Mouse (Mus musculus): ENCODE measurements around the gene Gimap5. TPM values are rescaled to one million over a fixed set of nuclear protein-coding genes. Genes with fewer than 3 reads are reported as not detected.

Gene Gimap5
- polyA plus RNA-seq, 1 experiment: not detected

DNA sequence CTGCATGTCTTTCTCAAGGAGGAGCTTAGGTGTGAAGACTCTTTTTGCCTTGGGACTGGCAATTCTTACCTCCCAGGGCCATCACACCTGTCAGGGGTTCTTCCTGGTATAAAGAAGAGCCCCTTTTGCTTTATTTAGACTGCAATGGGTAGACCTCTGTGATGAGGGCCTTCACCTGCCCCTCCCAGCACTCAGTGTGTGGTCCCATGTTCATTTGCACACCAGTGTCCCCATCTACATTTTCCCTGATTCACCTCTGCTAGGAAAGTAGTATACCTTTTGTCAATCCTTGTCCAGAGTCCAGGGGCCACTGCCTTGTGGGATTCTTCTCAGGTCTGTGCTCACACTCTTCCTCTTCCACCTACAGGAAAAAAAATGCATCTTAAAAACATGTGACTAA is 41.9 kb upstream of the Gimap5 start:
- TF ChIP-seq CTCF (IDR thresholded peaks at IDR 0.05; ENCODE audit: insufficient read depth, low read depth, low read length): no peak
- no peak for TF ChIP-seq POLR2A (IDR thresholded peaks at IDR 0.05; ENCODE audit: insufficient read depth, low read depth, low read length)
- H3K4me3 ChIP-seq (ENCODE audit: insufficient read depth, low read depth, low read length): no peak overlapping the region
- H3K27ac ChIP-seq (ENCODE audit: insufficient read depth, low read depth, low read length): no peak overlapping the region

DNA sequence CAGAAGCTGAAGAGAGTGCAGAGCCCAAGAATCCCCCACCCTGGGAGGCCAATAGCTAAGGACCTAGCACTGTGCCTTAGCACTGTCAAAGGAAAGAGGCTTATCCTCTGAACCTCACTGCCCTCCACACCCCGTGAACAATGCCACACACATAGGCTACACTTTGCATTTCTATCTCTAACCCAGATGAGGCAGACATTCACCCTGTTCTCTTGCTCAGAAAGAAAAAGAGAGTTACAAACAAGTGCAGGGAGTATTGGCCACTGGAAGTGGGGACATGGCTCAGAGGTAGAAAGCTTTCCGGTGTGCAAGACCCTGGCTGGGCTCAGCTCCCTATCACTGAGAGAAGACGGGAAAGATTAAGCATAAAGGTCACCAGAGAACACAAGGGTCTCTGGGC is 39.9 kb upstream of the Gimap5 start:
- WGBS: 68% methylated on average over 3 of the region's 3 CpGs
- H3K27ac ChIP-seq (ENCODE audit: insufficient read depth, low read depth, low read length): no peak overlapping the region
- H3K4me3 ChIP-seq (ENCODE audit: insufficient read depth, low read depth, low read length): no peak overlapping the region
- no peak for TF ChIP-seq POLR2A (IDR thresholded peaks at IDR 0.05; ENCODE audit: insufficient read depth, low read depth, low read length)
- no peak for TF ChIP-seq CTCF (IDR thresholded peaks at IDR 0.05; ENCODE audit: insufficient read depth, low read depth, low read length)
- H3K4me1 ChIP-seq (ENCODE audit: control insufficient read depth, insufficient read depth, low read length): no peaks in the 10 kb centered on the region

More for the DNA sequence above, 41.9 kb upstream of the Gimap5 start:
- H3K4me1 ChIP-seq (ENCODE audit: control insufficient read depth, insufficient read depth, low read length): no peaks in the 10 kb centered on the region

DNA sequence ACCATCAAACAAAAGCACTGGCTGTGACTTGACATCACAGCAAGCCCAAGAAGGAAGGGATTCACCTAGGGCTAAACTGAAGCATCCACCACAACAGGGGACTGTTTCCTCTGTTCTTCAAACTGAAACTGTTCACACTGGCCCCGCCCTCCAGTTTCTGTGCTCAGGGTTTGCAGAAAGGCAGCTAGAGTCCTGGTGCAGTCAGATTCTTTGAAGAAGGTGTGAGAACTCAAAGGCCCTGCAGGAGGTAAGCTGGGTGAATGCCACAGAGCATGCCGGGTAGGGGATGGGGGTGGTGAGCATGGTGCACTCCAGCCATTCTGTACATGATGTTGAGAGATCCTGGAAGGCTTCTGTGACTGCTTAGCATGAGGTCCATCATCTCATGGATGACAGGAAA is 27.5 kb upstream of the Gimap5 start, which contains the start of the genes Gm28053 and Gimap7:
TSS of gene Gm28053 (plus strand) at position 153 of the 400 bp plus-strand sequence.
TSS of gene Gimap7 (plus strand) at position 167 of the 400 bp plus-strand sequence.
- Histone ChIP-seq H3K4me3 (ENCODE audit: insufficient read depth, low read depth, low read length) (no peak within 1 kb of the TSS), H3K4me1 (ENCODE audit: control insufficient read depth, insufficient read depth, low read length) (no peaks in the 10 kb centered on the region), H3K27ac (ENCODE audit: insufficient read depth, low read depth, low read length) (no peak within 1 kb of the TSS)
- 55% methylated on average over 2 of the region's 2 CpGs for WGBS
- TF ChIP-seq POLR2A (IDR thresholded peaks at IDR 0.05; ENCODE audit: insufficient read depth, low read depth, low read length) (no peak), CTCF (IDR thresholded peaks at IDR 0.05; ENCODE audit: insufficient read depth, low read depth, low read length) (no peak)

DNA sequence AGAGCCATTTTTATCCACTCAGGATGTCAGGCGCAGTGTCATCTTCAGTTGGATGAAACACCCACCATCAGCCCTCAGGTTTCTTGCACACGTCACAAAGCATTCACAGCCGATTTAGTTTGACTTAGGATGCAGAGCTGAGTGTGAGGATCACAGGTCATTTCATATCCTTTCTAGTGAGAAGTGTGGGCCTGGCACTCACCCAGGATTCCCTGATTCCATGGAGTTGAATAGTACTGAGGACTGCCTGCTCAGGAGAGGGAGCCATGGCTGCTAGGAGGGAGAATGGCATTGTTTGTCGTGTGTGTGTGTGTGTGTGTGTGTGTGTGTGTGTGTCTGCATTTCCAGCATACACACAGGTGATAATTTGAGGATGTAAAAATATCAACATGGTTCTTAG is 25.7 kb upstream of the Gimap5 start:
- Histone ChIP-seq H3K4me1 (ENCODE audit: control insufficient read depth, insufficient read depth, low read length) (no peaks in the 10 kb centered on the region), H3K4me3 (ENCODE audit: insufficient read depth, low read depth, low read length) (no peak overlapping the region), H3K27ac (ENCODE audit: insufficient read depth, low read depth, low read length) (no peak overlapping the region)
- TF ChIP-seq POLR2A (IDR thresholded peaks at IDR 0.05; ENCODE audit: insufficient read depth, low read depth, low read length) (no peak), CTCF (IDR thresholded peaks at IDR 0.05; ENCODE audit: insufficient read depth, low read depth, low read length) (no peak)
- WGBS: 73% methylated on average over 4 of the region's 4 CpGs

DNA sequence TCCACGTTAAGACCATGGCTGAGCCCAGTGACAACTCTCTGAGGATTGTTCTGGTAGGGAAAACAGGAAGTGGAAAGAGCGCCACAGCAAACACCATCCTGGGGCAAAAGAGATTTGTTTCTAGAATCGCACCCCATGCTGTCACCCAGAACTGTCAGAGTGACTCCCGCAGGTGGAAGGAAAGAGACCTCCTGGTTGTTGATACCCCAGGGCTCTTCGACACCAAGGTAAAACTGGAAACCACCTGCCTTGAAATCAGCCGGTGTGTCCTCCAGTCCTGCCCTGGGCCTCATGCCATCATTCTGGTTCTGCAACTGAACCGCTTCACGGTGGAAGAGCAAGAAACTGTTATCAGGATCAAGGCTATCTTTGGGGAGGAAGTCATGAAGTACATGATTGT is 22.5 kb upstream of the Gimap5 start:
- TF ChIP-seq POLR2A (IDR thresholded peaks at IDR 0.05; ENCODE audit: insufficient read depth, low read depth, low read length) (no peak), CTCF (IDR thresholded peaks at IDR 0.05; ENCODE audit: insufficient read depth, low read depth, low read length) (no peak)
- 87% methylated on average over 8 of the region's 8 CpGs for WGBS
- no peaks in the 10 kb centered on the region for H3K4me1 ChIP-seq (ENCODE audit: control insufficient read depth, insufficient read depth, low read length)
- no peak overlapping the region for H3K27ac ChIP-seq (ENCODE audit: insufficient read depth, low read depth, low read length)
- H3K4me3 ChIP-seq (ENCODE audit: insufficient read depth, low read depth, low read length): no peak overlapping the region

DNA sequence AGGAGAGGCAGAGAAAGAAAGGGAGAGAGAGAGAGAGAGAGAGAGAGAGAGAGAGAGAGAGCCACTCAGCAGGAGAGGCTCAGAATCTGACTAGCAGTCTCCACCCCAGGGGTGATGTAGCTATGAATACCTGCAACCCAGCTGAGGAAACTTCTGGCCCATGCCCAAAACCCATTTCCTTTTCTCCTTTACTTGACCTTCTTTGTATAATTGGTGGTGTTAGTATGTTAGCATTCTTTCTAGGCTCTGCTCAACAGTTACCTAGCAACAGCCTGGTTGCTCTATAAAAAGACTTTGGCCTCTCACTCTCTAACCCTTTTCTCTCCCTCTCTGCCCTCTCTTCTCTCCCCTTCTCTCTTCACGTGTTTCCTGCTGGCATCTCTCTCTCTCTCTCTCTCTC is 20.5 kb upstream of the Gimap5 start:
- H3K4me3 ChIP-seq (ENCODE audit: insufficient read depth, low read depth, low read length): no peak overlapping the region
- H3K27ac ChIP-seq (ENCODE audit: insufficient read depth, low read depth, low read length): peak overlapping the region; percentile 51; the same call in 1 of the 2 replicates
- no peaks in the 10 kb centered on the region for H3K4me1 ChIP-seq (ENCODE audit: control insufficient read depth, insufficient read depth, low read length)
- TF ChIP-seq CTCF (IDR thresholded peaks at IDR 0.05; ENCODE audit: insufficient read depth, low read depth, low read length): no peak
- no peak for TF ChIP-seq POLR2A (IDR thresholded peaks at IDR 0.05; ENCODE audit: insufficient read depth, low read depth, low read length)
- WGBS: 0% methylated on average over 1 of the region's 1 CpGs

DNA sequence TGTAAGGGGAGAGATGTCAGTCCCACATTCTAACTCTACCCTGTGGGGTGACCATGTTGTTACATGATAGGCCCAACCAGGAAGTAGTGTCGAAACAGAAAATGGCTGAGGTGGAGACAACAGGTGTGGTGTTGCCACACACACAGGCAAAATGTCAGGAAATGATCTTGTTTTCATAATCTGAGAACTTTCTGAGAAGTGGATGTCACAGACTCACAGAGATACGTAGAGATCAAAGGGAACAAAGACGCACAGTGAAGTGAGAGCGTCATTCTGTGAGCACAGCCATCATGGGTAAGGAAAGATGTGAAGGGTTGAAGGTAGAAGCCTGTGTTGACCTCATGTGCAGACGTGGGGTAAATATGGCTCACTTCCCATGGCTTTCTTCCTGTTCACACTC is 18.2 kb upstream of the Gimap5 start:
- H3K27ac ChIP-seq (ENCODE audit: insufficient read depth, low read depth, low read length): no peak overlapping the region
- TF ChIP-seq CTCF (IDR thresholded peaks at IDR 0.05; ENCODE audit: insufficient read depth, low read depth, low read length) (no peak), POLR2A (IDR thresholded peaks at IDR 0.05; ENCODE audit: insufficient read depth, low read depth, low read length) (no peak)
- no peaks in the 10 kb centered on the region for H3K4me1 ChIP-seq (ENCODE audit: control insufficient read depth, insufficient read depth, low read length)
- H3K4me3 ChIP-seq (ENCODE audit: insufficient read depth, low read depth, low read length): no peak overlapping the region
- WGBS: 97% methylated on average over 5 of the region's 5 CpGs

DNA sequence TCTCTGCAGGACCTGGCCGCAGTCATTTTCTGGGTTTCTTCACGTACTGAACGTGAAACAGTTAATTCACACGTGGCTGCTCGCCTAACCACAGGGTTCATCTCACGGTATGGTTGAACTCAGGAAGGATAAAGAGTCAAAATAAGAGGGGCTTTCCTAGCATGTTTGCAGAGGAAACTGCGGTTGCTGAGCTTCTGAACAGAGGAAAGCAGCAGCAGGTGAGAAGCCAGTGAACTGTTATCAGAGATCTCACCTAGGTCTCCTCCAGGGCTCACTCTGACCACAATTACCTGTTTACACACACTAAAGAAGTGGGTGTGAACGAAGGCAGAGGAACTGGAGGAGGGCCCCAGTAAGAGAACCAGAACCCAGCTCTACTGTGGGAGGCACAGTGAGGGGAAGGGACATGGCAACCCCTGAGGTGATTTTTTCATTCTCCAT is 13.1 kb upstream of the Gimap5 start:
- Histone ChIP-seq H3K4me1 (ENCODE audit: control insufficient read depth, insufficient read depth, low read length) (no peaks in the 10 kb centered on the region), H3K27ac (ENCODE audit: insufficient read depth, low read depth, low read length) (no peak overlapping the region), H3K4me3 (ENCODE audit: insufficient read depth, low read depth, low read length) (no peak overlapping the region)
- TF ChIP-seq POLR2A (IDR thresholded peaks at IDR 0.05; ENCODE audit: insufficient read depth, low read depth, low read length) (no peak), CTCF (IDR thresholded peaks at IDR 0.05; ENCODE audit: insufficient read depth, low read depth, low read length) (no peak)
- 63% methylated on average over 8 of the region's 8 CpGs for WGBS

DNA sequence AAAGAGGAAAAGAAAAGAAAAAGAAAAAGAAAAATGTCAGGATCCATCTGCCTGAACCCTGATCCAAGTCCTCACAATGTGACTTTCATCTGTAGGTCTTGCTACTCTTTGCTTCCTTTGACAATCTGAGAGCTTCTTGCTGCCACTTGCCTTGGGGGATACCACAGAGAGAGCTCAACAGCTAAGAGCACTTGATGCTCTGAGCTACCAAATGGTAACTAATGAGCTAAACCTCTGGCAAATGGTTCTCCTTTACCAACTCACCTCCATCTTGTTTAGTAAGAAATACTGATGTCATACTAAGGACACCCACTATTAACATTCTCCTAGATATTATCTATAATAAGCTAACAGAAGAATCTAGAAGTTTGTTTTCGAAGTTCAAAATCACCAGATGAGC is 12.3 kb upstream of the Gimap5 start:
- Histone ChIP-seq H3K4me3 (ENCODE audit: insufficient read depth, low read depth, low read length) (no peak overlapping the region), H3K27ac (ENCODE audit: insufficient read depth, low read depth, low read length) (no peak overlapping the region), H3K4me1 (ENCODE audit: control insufficient read depth, insufficient read depth, low read length) (no peaks in the 10 kb centered on the region)
- 96% methylated on average over 1 of the region's 1 CpGs for WGBS
- TF ChIP-seq POLR2A (IDR thresholded peaks at IDR 0.05; ENCODE audit: insufficient read depth, low read depth, low read length) (no peak), CTCF (IDR thresholded peaks at IDR 0.05; ENCODE audit: insufficient read depth, low read depth, low read length) (no peak)

DNA sequence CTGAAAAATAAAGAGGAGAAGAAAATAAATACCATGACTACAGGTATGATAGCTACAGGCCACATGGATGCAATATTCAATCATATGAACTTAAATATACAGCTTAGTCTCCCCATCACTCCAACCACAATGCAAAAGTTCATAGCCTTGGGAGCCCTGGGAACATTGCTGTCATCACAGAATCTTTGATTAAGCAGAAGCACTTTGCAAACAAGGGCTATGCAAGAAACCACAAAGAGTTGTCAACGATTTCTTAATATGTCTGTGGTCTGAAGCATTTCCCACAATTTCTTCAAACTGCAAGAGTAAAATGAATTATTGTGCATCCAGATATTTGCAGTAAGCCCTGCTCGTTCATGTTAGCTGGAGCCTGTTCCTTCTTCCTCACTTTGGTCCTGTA is 8.9 kb upstream of the Gimap5 start:
- 88% methylated on average over 2 of the region's 2 CpGs for WGBS
- H3K4me1 ChIP-seq (ENCODE audit: control insufficient read depth, insufficient read depth, low read length): peaks cover 5% of the 10 kb centered on the region
- no peak overlapping the region for H3K27ac ChIP-seq (ENCODE audit: insufficient read depth, low read depth, low read length)
- TF ChIP-seq CTCF (IDR thresholded peaks at IDR 0.05; ENCODE audit: insufficient read depth, low read depth, low read length) (no peak), POLR2A (IDR thresholded peaks at IDR 0.05; ENCODE audit: insufficient read depth, low read depth, low read length) (no peak)
- H3K4me3 ChIP-seq (ENCODE audit: insufficient read depth, low read depth, low read length): no peak overlapping the region

All from olfactory bulb, adult 2 months (tissue).